Mouse (Mus musculus) heart, adult 2 months (tissue): ENCODE measurements around the gene Dnajc11. TPM values are rescaled to one million over a fixed set of nuclear protein-coding genes. Genes with fewer than 3 reads are reported as not detected.

Source experiments
- DNase-seq, 2 experiments: peaks; one replicate each; pipeline ENCODE4 v3.0.0; 2021
- H3K27ac ChIP-seq: fragments of 200-600 bp; 2 replicates; pipeline ENCODE4 v1.8.1; 2022
- H3K27me3 ChIP-seq: fragments of 200-500 bp; 2 replicates; pipeline ENCODE4 v1.6.1; 2012; ENCODE audit warnings: mild to moderate bottlenecking, low read length, inconsistent platforms, mixed read lengths; ENCODE audit not compliant: control insufficient read depth, insufficient read depth
- H3K36me3 ChIP-seq: fragments of 200-500 bp; 2 replicates; pipeline ENCODE4 v1.6.1; 2012; ENCODE audit warnings: low read length, inconsistent platforms; ENCODE audit not compliant: control insufficient read depth, insufficient read depth
- H3K4me1 ChIP-seq: fragments of 200-500 bp; 2 replicates; pipeline ENCODE4 v1.6.1; 2011; ENCODE audit warnings: low read length; ENCODE audit not compliant: control insufficient read depth, insufficient read depth
- H3K4me3 ChIP-seq: fragments of 200-600 bp; 2 replicates; pipeline ENCODE4 v1.8.1; 2022
- H3K79me2 ChIP-seq: fragments of 200-500 bp; replicated peaks from 2 replicates; pipeline ENCODE4 v1.6.1; 2012; ENCODE audit warnings: mild to moderate bottlenecking, inconsistent platforms, low read length, moderate library complexity, mixed read lengths; ENCODE audit not compliant: control insufficient read depth, insufficient read depth
- H3K9ac ChIP-seq: fragments of 200-500 bp; 2 replicates; pipeline ENCODE4 v1.6.1; 2012; ENCODE audit warnings: low read depth, mild to moderate bottlenecking, control low read depth, inconsistent platforms, low read length, mixed read lengths
- CTCF ChIP-seq: fragments of 200-600 bp; IDR thresholded peaks from 2 replicates; pipeline ENCODE4 v1.8.1; 2022; ENCODE audit warnings: antibody characterized with exemption, mild to moderate bottlenecking, moderate library complexity
- EP300 ChIP-seq: fragments of 200-500 bp; IDR thresholded peaks from 2 replicates; pipeline ENCODE4 v1.6.1; 2011; ENCODE audit warnings: low read depth, low read length, control low read depth; ENCODE audit not compliant: insufficient read depth
- POLR2A ChIP-seq: fragments of 200-500 bp; IDR thresholded peaks from 2 replicates; pipeline ENCODE4 v1.6.1; 2011; ENCODE audit warnings: mild to moderate bottlenecking, low read depth, low read length, control low read depth; ENCODE audit not compliant: insufficient read depth
- WGBS: fragments of 180-500 bp; shearing (Covaris S2); methylation state at CpG from one replicate; pipeline ENCODE4 v1.1.7; 2018; 5-methylcytosine and 5-hydroxymethylcytosine counted together
- intact Hi-C: fragments of 180-260 bp; cut with DNase I; formaldehyde crosslinking; loops from one replicate; pipeline ENCODE4 v1.15.1; 2025
- polyA plus RNA-seq: library from polyadenylated mRNA; depleted of rRNA; stranded (reverse); fragments of >200 nt; gene quantifications from 2 replicates; pipeline ENCODE4 v1.2.3, GENCODE M21; 2012
- total RNA-seq, 2 experiments: library from RNA; stranded (reverse); gene quantifications; 2 replicates each; pipeline ENCODE4 v1.2.3; 2021

Gene Dnajc11
- total and polyA plus RNA-seq, 3 experiments: 55.9 to 84.3 (median 71.0) TPM

DNA sequence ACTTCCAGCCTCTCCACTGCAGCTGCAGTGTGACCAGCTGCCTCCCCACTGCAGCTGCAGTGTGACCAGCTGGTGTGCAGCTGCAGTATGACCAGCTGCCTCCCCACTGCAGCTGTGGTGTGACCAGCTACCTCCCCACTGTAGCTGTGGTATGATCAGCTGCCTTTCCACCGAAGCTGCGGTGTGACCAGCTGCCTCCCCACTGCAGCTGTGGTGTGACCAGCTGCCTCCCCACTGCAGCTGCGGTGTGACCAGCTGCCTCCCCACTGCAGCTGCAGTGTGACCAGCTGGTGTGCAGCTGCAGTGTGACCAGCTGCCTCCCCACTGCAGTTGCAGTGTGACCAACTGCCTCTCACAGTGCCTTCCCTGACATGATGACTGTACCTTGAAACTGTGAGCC lies 11.4 kb upstream of the Dnajc11 start:
- DNase-seq: no peak
- H3K27ac ChIP-seq: no peak overlapping the region
- H3K27me3 ChIP-seq: no peaks in the 10 kb centered on the region
- 94% methylated on average over 3 of the region's 3 CpGs for WGBS
- H3K4me3 ChIP-seq: no peak overlapping the region
- intact Hi-C loops: loop anchor here (5.0 to 10.0 kb wide), 2 partner anchors 147 to 765 kb away; no protein-coding TSS in a partner anchor
- no peaks in the 10 kb centered on the region for H3K4me1 ChIP-seq
- H3K79me2 ChIP-seq: no peaks in the 10 kb centered on the region
- no peak overlapping the region for H3K9ac ChIP-seq
- H3K36me3 ChIP-seq: no peaks in the 10 kb centered on the region
- TF ChIP-seq POLR2A (no peak), CTCF (no peak), EP300 (no peak)

DNA sequence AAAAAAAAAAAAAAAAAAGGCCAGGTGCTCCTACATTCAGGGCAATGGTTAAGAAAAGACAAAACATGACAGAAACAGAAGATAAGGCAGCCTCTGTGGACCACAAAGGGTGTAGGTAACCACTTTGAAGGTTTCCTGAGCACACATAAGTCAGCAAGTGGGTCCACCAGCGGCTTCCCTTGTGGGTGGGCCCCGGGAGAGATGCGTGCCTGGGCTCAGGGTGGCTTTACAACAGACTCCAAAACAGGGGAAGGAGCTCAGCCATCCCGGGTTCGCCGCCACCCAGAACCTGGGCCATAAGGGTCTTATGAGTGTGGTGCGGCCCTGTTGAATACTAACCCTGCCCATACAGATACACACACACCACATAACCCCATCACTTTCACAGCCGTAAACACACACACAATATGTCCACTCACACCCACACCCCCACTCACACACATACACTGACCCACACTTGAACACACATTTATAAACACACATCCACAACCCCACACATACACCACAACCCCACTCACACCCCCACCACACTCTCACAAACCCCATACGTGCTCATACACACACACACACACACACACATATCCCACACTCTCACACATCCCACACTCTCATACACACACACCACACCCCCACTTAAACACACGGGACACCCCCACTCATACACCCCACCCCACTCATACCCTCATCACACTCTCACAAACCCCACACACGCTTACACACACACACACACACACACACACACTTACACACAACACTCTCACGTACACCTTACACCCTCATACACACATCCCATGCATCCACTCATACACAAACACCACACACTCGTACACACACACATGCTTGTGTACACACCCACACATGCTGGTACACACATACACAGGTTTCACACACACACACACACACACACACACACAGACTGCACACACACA lies 651 bp upstream of the Dnajc11 start:
- H3K27ac ChIP-seq: no peak overlapping the region
- WGBS: 76% methylated on average over 13 of the region's 13 CpGs
- no peak for DNase-seq
- peaks cover 4% of the 10 kb centered on the region for H3K4me1 ChIP-seq
- no peak overlapping the region for H3K4me3 ChIP-seq
- no peak for TF ChIP-seq POLR2A
- no peak for TF ChIP-seq EP300
- TF ChIP-seq CTCF: no peak
- H3K36me3 ChIP-seq: peaks cover 3% of the 10 kb centered on the region; the same call in 1 of the 2 replicates
- H3K79me2 ChIP-seq: peaks cover 4% of the 10 kb centered on the region
- peak overlapping the region; percentile 20; the same call in 1 of the 2 replicates for H3K9ac ChIP-seq
- no peaks in the 10 kb centered on the region for H3K27me3 ChIP-seq
- intact Hi-C loops: no loop called here

GRCm38 (mm10) chr4:151934215-151934572 lies 703 bp downstream of the Dnajc11 start:
- intact Hi-C loops: no loop called here

DNA sequence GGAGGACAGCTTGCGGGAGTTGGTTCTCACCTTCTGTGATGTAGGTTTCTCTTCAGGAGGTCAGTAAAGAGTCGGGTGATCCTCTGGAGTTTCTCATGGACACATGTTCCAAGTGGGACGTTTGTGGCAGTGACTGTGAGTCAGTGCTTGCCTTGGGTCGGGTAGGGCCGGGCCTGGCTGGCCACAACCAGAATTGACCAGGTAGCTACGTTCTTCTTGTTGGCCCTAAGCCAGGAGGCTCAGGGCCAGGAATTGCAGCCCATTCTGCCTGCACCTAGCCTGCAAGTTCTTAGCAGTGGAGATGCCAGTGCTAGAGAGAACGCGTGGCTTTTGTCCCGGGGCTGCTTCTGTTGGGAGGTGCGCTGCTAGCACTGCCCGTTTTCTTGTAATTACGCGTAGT lies 4.0 kb downstream of the Dnajc11 start:
- Histone ChIP-seq H3K27me3 (no peaks in the 10 kb centered on the region), H3K36me3 (peaks cover 3% of the 10 kb centered on the region; the same call in 1 of the 2 replicates), H3K9ac (no peak overlapping the region), H3K4me3 (no peak overlapping the region), H3K27ac (no peak overlapping the region), H3K4me1 (peaks cover 4% of the 10 kb centered on the region), H3K79me2 (peaks cover 9% of the 10 kb centered on the region)
- no peak for DNase-seq
- WGBS: 72% methylated on average over 13 of the region's 13 CpGs
- intact Hi-C loops: no loop called here
- TF ChIP-seq CTCF (no peak), EP300 (no peak), POLR2A (no peak)

More at GRCm38 (mm10) chr4:151934215-151934572, 703 bp downstream of the Dnajc11 start:
- Histone ChIP-seq H3K9ac (peak overlapping the region; percentile 90), H3K27ac (peak overlapping the region; percentile 85), H3K36me3 (peaks cover 3% of the 10 kb centered on the region; the same call in 1 of the 2 replicates), H3K4me1 (peaks cover 4% of the 10 kb centered on the region), H3K27me3 (no peaks in the 10 kb centered on the region), H3K4me3 (peak overlapping the region; percentile 86), H3K79me2 (peaks cover 6% of the 10 kb centered on the region)
- DNase-seq: no peak
- TF ChIP-seq CTCF (no peak), POLR2A (no peak), EP300 (no peak)
- WGBS: under 1% methylated on average over 23 of the region's 23 CpGs

DNA sequence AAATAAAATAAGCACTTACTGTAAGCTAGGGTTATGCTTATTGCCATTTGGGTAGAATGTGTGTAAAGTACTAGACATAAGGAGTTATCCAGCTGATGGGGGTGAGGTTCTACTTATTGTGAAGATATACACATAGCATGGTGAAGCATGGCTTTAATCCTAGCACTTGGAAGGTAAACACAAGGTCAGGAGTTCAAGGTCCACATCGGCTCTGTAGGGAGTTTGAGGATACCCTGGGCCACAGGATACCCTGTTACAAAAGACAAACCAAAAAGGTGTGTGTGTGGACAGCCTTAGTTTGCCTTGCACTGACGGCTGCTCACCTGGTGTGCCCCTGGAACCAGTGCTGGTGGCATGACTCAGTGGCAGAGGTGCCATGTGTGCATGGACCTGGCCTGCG lies 4.6 kb downstream of the Dnajc11 start:
- no peak for DNase-seq
- Histone ChIP-seq H3K9ac (no peak overlapping the region), H3K4me1 (peaks cover 4% of the 10 kb centered on the region), H3K79me2 (peaks cover 9% of the 10 kb centered on the region), H3K27ac (no peak overlapping the region), H3K4me3 (no peak overlapping the region), H3K36me3 (peaks cover 3% of the 10 kb centered on the region; the same call in 1 of the 2 replicates), H3K27me3 (no peaks in the 10 kb centered on the region)
- TF ChIP-seq CTCF: no peak
- no peak for TF ChIP-seq POLR2A
- no peak for TF ChIP-seq EP300
- 87% methylated on average over 3 of the region's 3 CpGs for WGBS
- intact Hi-C loops: no loop called here

DNA sequence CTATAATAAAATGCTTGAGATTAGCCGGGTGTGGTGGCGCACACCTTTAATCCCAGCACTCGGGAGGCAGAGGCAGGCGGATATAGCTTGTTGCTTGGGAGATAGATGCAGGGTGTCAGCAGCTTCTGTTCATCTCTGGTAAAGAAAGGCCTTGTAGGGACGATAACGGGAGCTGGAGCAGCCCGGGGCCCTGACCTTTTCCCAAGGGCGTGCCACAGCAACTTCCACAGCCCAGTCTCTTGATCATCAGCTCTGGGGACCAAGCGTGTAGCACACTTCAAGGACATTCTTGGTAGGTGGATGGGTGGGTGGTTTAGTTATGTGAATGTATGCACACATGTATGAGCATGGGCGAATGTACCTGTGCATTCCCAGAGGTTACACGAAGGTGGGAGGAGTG lies 12.7 kb downstream of the Dnajc11 start:
- peaks cover 1% of the 10 kb centered on the region; the same call in 1 of the 2 replicates for H3K4me1 ChIP-seq
- no peak overlapping the region for H3K27ac ChIP-seq
- WGBS: 81% methylated on average over 11 of the region's 11 CpGs
- no peak overlapping the region for H3K4me3 ChIP-seq
- H3K36me3 ChIP-seq: no peaks in the 10 kb centered on the region
- H3K27me3 ChIP-seq: no peaks in the 10 kb centered on the region
- H3K9ac ChIP-seq: no peak overlapping the region
- intact Hi-C loops: no loop called here
- DNase-seq: no peak
- TF ChIP-seq EP300 (no peak), CTCF (no peak), POLR2A (no peak)
- H3K79me2 ChIP-seq: peaks cover 2% of the 10 kb centered on the region; the same call in 1 of the 2 replicates
